Mouse (Mus musculus) heart, adult 8-10 months (tissue): Measurements from ENCODE around the gene Gm1527. TPM values are rescaled to one million over a fixed set of nuclear protein-coding genes. Genes with fewer than 3 reads are reported as not detected.
A peak's percentile ranks its signal among the peaks of the same experiment; 100 is the strongest.
"Not testable (repeated sequence)": the region's sequence is repeated elsewhere in the genome, so short reads cannot be mapped to it uniquely, and the experiment has no call there.

Experiments used
- DNase-seq: peaks from one replicate; pipeline ENCODE4 v3.0.0; 2022; ENCODE audit warnings: low spot score
- total RNA-seq, 4 experiments: library from RNA; stranded (reverse); gene quantifications; 2 replicates each; pipeline ENCODE4 v1.2.4; 2022

Gm1527 gene
- not detected for total RNA-seq

DNA sequence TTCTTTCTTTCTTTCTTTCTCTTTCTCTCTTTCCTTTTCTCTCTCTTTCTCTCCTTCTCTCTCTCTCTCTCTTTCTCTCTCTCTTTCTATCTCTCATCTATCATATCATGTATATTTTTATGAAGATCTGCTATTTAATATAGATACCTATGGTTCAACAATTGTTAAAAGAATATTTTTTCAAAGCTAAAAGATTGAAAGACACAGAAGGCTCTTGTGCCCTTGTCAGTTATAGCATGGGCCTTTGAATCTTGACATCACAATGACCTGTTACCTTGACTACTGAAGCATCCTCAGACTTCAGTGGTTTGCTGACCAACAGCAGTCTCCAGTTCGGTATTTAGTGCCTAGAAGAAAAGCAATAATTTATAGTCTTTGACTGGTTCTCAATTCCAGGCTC, at the start of gene Gm1527:
Gm1527 (plus strand) TSS at position 301 of the 400 bp plus-strand sequence.
- DNase-seq = no peak

DNA sequence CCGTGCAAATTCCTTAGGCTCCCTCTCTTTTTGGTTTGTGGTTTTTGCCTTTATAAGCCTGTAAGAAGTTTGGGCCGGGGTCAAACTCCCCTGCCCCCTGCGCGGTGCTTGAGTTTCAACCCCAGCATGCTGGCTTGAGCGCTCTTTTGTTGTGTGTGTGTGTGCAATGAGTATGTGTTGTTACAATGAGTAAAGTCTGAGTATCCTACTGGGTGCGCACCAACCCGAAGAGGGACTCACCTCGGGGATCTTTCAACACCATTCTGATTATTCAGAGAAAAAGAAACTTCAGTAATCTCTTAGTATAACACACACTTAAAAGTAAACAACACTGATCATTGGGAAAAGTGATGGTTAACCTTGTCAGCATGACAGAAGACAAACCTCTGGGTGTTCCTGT, 49.2 kb upstream of the Gm1527 start:
- DNase-seq = no peak

GRCm38 (mm10) chr3:28847115-28847514, 45.3 kb upstream of the Gm1527 start:
- no peak for DNase-seq

GRCm38 (mm10) chr3:28852174-28852573, 40.2 kb upstream of the Gm1527 start:
- not testable (repeated sequence) for DNase-seq

DNA sequence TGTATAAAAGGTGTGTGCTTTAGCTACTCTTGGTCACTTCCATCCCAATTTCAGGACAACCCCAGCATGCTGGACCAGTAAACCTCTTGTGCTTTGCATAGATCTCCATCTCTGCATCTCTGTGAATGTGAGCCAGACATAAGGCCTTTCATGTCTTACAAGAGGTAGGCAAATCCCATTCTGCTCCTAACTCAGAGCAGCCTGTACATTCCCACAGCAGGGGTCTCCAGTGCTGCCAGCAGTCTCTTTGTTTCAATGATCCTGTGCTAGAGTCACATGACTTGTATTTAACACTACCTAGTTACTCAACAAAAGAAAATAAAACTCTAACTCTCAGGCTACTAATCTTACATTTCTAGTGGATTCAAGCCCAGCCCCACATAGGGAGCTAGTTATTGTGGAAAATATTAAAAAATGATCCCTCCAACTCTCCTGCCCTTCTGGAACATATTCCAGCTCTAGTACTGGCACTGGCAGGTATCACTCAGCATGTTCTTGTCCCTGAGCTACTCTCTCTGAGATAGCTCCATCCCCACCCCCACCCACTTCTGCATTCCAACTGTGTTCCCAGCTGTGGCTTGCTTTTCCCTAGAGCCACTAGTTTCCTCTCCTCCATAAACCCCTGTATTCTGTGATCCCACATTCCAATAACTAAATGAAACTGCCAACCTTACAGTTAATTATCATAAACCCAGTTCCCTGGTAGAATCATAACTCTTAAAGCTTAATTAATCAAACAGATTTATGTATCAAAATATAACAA, 32.6 kb upstream of the Gm1527 start:
- DNase-seq = not testable (repeated sequence)

GRCm38 (mm10) chr3:28896966-28897365, 4.5 kb downstream of the Gm1527 start:
- DNase-seq = not testable (repeated sequence)

DNA sequence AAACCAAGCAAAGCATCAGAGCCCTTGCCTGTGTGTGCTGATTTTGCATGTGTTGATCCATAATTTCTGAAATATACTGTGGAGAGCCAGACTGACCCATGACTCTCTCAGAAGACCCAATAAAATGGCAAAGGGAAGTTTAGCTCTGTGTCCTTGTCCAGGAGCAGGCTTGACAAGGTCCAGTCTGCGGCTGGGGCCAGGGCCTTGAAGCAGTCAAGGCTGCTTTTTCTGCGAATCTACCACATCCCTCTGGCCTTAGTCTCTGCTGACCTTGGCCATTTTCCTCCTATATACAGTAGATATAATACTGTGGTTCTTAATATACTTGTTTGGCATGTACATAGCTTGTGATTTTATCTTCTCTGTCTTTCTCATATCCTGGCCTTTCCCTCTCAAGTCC, 73.5 kb downstream of the Gm1527 start:
- DNase-seq = no peak

DNA sequence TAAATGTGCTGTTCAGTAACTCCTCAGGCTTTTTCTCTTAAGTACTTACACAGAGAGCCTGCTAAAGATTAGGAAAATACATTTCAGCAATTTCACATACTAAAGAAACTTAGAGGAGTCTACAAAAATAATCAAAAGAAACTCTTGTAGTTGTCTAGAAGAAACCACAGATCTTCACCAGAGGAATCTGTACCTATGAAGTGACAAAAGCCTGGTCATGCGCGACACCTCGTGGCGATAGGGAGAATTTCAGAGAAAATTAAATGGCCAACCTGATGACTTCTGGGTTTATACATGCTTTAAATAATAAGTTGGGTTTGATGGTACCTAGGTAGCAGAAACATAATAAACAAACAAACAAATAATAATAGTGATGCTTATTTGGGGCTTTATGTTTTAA, 76.4 kb downstream of the Gm1527 start:
- peak; percentile 29 for DNase-seq

Other genes starting within 250 kb of the Gm1527 start
- gene Slc2a2, start 194.7 kb upstream of the Gm1527 start, total RNA-seq = under 1 TPM in 3 of 4 experiments, not detected in 1; 0.06 to 0.26 (median 0.16) TPM
- 1 to 10 TPM in 3 of 4 experiments, under 1 TPM in 1; 0.87 to 1.4 (median 1.2) TPM for gene Eif5a2, start 111.3 kb upstream of the Gm1527 start, total RNA-seq
- gene Rpl22l1, start 87.2 kb upstream of the Gm1527 start, total RNA-seq = 100 to 1,000 TPM in 1 of 4 experiments, 10 to 100 TPM in 3; 75.8 to 106 (median 85.5) TPM
- gene Egfem1, start 189.4 kb downstream of the Gm1527 start, total RNA-seq = under 1 TPM in 1 of 4 experiments, not detected in 3; 0.82 TPM